Mouse (Mus musculus) c-Kit-positive CD71-positive TER-119-positive erythroid progenitor cells, embryonic 14.5 days (primary cell): ENCODE data around the gene Rbbp8nl.

Source experiments
- DNase-seq: peaks from one replicate; pipeline ENCODE4 v3.0.0-alpha.2; 2013; ENCODE audit warnings: low spot score

Rbbp8nl gene

GRCm38 (mm10) chr2:180289440-180290108 is at the start of gene Rbbp8nl:
Gene Rbbp8nl (minus strand): TSS chr2:180289879.
- DNase-seq, result no peak

- no peak for DNase-seq
Observed at GRCm38 (mm10) chr2:180334551-180334986, 44.9 kb upstream of the Rbbp8nl start, which contains the start of gene Gata5. Gene Gata5 (minus strand): TSS chr2:180334699.

- no peak for DNase-seq
Observed at GRCm38 (mm10) chr2:180333778-180334550, 44.3 kb upstream of the Rbbp8nl start.

GRCm38 (mm10) chr2:180329466-180329865 is 39.8 kb upstream of the Rbbp8nl start:
- no peak for DNase-seq

GRCm38 (mm10) chr2:180322674-180323355 is 33.1 kb upstream of the Rbbp8nl start:
- DNase-seq, result no peak

GRCm38 (mm10) chr2:180320216-180320615 is 30.5 kb upstream of the Rbbp8nl start:
- DNase-seq, result no peak

- DNase-seq, result no peak
Observed at GRCm38 (mm10) chr2:180317591-180317990, 27.9 kb upstream of the Rbbp8nl start.

- no peak for DNase-seq
Observed at GRCm38 (mm10) chr2:180314292-180314691, 24.6 kb upstream of the Rbbp8nl start.

- DNase-seq, result no peak
Observed at GRCm38 (mm10) chr2:180311147-180311546, 21.5 kb upstream of the Rbbp8nl start.

- no peak for DNase-seq
Observed at GRCm38 (mm10) chr2:180307680-180308079, 18.0 kb upstream of the Rbbp8nl start.

GRCm38 (mm10) chr2:180306423-180307168 is 16.9 kb upstream of the Rbbp8nl start:
- no peak for DNase-seq

- DNase-seq, result no peak
Observed at GRCm38 (mm10) chr2:180306009-180306408, 16.3 kb upstream of the Rbbp8nl start.

GRCm38 (mm10) chr2:180305490-180305889 is 15.8 kb upstream of the Rbbp8nl start:
- DNase-seq, result no peak

GRCm38 (mm10) chr2:180304554-180304953 is 14.9 kb upstream of the Rbbp8nl start:
- DNase-seq, result no peak

- no peak for DNase-seq
Observed at GRCm38 (mm10) chr2:180303468-180303867, 13.8 kb upstream of the Rbbp8nl start.

- no peak for DNase-seq
Observed at GRCm38 (mm10) chr2:180302201-180302600, 12.5 kb upstream of the Rbbp8nl start.

- no peak for DNase-seq
Observed at GRCm38 (mm10) chr2:180300771-180301170, 11.1 kb upstream of the Rbbp8nl start.

GRCm38 (mm10) chr2:180300252-180300651 is 10.6 kb upstream of the Rbbp8nl start:
- DNase-seq, result no peak

- no peak for DNase-seq
Observed at GRCm38 (mm10) chr2:180292906-180293305, 3.2 kb upstream of the Rbbp8nl start.

- DNase-seq, result no peak
Observed at GRCm38 (mm10) chr2:180292026-180292425, 2.3 kb upstream of the Rbbp8nl start.

GRCm38 (mm10) chr2:180291566-180291965 is 1.9 kb upstream of the Rbbp8nl start:
- no peak for DNase-seq

GRCm38 (mm10) chr2:180290503-180290902 is 824 bp upstream of the Rbbp8nl start:
- DNase-seq, result no peak
